Mouse (Mus musculus) kidney, adult 2 months (tissue): ENCODE measurements around the gene Fam222a.

Source experiments
- CTCF ChIP-seq: fragments of 200-500 bp; conservative IDR thresholded peaks from 2 replicates; pipeline ENCODE4 v1.5.1; 2011; ENCODE audit warnings: low read depth, mild to moderate bottlenecking, control low read depth, low read length, moderate library complexity, mixed read lengths; ENCODE audit not compliant: insufficient read depth, insufficient read length
- POLR2A ChIP-seq: fragments of 200-500 bp; IDR thresholded peaks from one replicate; pipeline ENCODE4 v1.6.1; 2011; ENCODE audit warnings: low read depth, low read length, control low read depth

DNA sequence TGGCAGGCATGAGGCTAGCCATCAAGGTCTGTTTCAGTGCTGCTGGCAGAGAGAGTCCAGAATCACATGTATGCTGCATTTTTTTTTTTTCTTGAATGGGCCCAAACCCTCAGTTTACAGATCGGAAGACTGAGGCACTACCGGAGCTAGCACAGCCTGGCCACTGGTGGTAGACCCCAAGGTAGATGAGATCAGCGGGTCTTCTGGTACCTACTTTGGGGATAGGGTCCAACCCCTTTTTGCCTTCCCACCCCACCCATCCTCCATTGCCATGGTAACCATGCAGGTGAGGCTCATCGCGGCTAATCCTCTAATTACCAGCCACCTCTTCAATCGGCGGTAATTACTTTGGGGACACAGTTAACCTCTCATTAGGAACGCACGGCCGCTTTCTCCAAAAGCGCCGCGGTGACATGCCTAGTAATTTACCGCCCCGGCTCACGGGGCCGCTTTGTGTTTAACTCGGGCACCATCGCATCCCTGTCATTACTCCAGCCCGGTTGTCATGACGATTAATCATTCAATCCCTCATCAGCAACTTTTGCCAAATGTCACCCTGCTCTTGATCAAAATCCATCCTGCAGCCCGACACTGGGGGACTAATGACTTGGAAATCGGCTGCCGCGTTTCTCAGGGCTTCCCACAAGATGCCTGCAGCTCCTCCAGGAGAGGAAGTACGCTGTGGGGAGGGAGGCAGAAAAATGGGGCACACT lies 30.4 kb upstream of the Fam222a start:
- no peak for TF ChIP-seq CTCF
- no peak for TF ChIP-seq POLR2A
